Mouse (Mus musculus): ENCODE results near the gene Ppm1g.

DNA sequence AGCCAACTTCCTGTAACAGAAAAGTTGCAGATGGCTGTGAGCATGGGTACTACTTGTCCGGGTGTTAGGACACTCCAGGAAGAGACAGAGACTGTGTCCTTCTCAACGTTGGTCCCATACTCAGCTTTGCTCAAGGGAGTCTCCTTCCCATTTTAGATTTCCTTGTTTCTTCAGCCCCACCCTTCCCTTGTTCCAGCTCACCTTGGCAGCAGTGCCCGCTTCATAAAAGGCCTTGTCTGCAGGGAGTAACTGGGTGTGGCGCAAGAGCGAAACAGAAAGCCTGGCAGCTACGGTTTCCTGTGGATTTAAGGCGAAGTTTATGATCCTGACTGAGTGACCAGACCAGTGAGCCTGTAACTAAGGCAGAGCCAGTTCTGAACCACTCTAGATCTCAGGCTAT lies 34.0 kb upstream of the Ppm1g start:
- no peak for TF ChIP-seq CTCF (IDR thresholded peaks at IDR 0.05; ENCODE audit: borderline replicate concordance, insufficient read depth, low read depth, low read length)
- TF ChIP-seq POLR2A (IDR thresholded peaks at IDR 0.05; ENCODE audit: borderline replicate concordance, insufficient read depth, low read length), result no peak
